Mouse (Mus musculus) liver, embryonic 12.5 days (tissue): ENCODE measurements around the gene Esrra. TPM values are rescaled to one million over a fixed set of nuclear protein-coding genes. Genes with fewer than 3 reads are reported as not detected.
A peak's percentile ranks its signal among the peaks of the same experiment; 100 is the strongest.

ENCODE experiments used
- ATAC-seq: fragments of 200-750 bp; cut with Nextera tagmentation; 2 replicates; pipeline ENCODE4 v1.8.0; 2017; ENCODE audit warnings: moderate number of reproducible peaks, mild to moderate bottlenecking, moderate library complexity
- H3K27ac ChIP-seq: fragments of 300-500 bp; sonication (generic); 2 replicates; pipeline ENCODE4 v1.5.1; 2016; ENCODE audit warnings: mild to moderate bottlenecking
- H3K27me3 ChIP-seq: fragments of 300-500 bp; sonication (generic); replicated peaks from 2 replicates; pipeline ENCODE4 v1.6.1; 2016; ENCODE audit warnings: mild to moderate bottlenecking, moderate library complexity
- H3K36me3 ChIP-seq: fragments of 300-500 bp; sonication (generic); 2 replicates; pipeline ENCODE4 v1.6.1; 2016; ENCODE audit warnings: mild to moderate bottlenecking, moderate library complexity
- H3K4me1 ChIP-seq: fragments of 300-500 bp; sonication (generic); 2 replicates; pipeline ENCODE4 v1.6.1; 2016
- H3K4me2 ChIP-seq: fragments of 300-500 bp; sonication (generic); 2 replicates; pipeline ENCODE4 v1.6.1; 2016; ENCODE audit warnings: mild to moderate bottlenecking, moderate library complexity
- H3K4me3 ChIP-seq: fragments of 300-500 bp; sonication (generic); 2 replicates; pipeline ENCODE4 v1.5.1; 2016; ENCODE audit warnings: mild to moderate bottlenecking, moderate library complexity
- H3K9ac ChIP-seq: fragments of 300-500 bp; sonication (generic); 2 replicates; pipeline ENCODE4 v1.6.1; 2016; ENCODE audit warnings: mild to moderate bottlenecking, moderate library complexity
- H3K9me3 ChIP-seq: fragments of 300-500 bp; sonication (generic); replicated peaks from 2 replicates; pipeline ENCODE4 v1.6.1; 2016; ENCODE audit warnings: mild to moderate bottlenecking, moderate library complexity
- WGBS: fragments of 180-500 bp; shearing (Covaris S2); methylation state at CpG from one replicate; pipeline ENCODE4 v1.1.7; 2016; ENCODE audit not compliant: insufficient replicate concordance; 5-methylcytosine and 5-hydroxymethylcytosine counted together
- polyA plus RNA-seq: library from polyadenylated mRNA; unstranded; fragments of >200 nt; fragmentation: Nextera tagmentation; extraction: Ambion mirVana; gene quantifications from 2 replicates; pipeline ENCODE4 v1.2.1, GENCODE M21; 2016

The Esrra gene
- polyA plus RNA-seq, 1 experiment from 2014 or later: 6.5 TPM

DNA sequence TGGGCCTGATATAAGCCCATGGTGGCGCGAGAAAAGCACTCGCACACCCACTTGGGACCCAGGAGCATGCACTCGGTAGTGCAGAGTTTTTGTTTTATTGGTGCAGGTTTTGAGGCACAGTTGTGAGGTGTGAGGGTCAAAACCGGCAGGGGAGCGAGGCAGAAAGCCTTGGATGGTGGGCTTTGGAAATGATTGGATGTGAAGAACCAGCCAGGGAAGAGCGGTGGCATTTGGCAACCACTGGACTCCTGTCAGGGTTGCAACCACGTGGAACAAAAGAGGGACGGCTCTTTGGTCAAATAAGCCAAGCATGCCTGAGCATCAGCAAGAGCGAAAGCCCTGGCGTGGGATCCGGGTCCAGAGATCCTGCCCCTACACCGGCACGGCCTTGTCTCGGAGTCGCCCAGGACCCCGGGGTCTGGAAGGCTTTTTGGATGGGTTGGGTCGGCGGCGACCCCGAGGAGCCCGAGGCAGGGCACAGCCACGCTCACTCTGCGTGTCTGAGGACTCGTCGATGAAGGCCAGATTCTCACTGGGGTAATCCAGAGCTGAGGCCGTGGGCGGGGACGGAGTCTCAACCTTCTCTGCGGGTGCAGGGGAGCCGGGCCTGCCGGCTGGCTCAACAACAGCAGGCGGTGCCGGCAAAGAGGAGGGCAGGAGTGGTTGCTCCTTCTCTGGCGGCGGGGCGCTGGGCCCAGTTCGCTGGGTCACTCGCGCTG lies 4.2 kb upstream of the Esrra start:
- H3K27me3 ChIP-seq: peaks cover 81% of the 10 kb centered on the region
- no peak for ATAC-seq
- H3K4me1 ChIP-seq: peaks cover 49% of the 10 kb centered on the region
- H3K36me3 ChIP-seq: no peaks in the 10 kb centered on the region
- WGBS: 20% methylated on average over 38 of the region's 40 CpGs
- H3K4me3 ChIP-seq: peak overlapping the region; percentile 22; the same call in 1 of the 2 replicates
- H3K9ac ChIP-seq: no peak overlapping the region
- no peak overlapping the region for H3K27ac ChIP-seq
- no peaks in the 10 kb centered on the region for H3K9me3 ChIP-seq
- peak overlapping the region; percentile 46; the same call in 1 of the 2 replicates for H3K4me2 ChIP-seq

DNA sequence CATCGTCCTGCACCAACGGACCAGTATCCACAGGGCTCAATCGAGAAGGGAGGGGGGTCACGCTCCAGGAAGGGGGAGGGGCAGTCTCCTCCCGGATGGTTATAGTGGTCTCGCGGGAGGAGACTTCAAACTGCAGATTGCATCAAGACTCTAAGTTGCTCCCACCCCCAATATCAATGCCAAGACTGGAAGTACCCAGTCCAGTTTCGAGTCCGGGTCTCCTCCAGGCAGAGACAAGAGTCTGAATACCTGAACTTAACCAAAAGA lies 3.6 kb upstream of the Esrra start, which contains the start of gene Catsperz:
Gene Catsperz, minus strand, starts transcription at position 74 of the 267 bp plus-strand sequence.
- no peak within 1 kb of the TSS for H3K27ac ChIP-seq
- H3K4me3 ChIP-seq: peak within 1 kb of the TSS; percentile 22
- H3K4me2 ChIP-seq: peak within 1 kb of the TSS; percentile 46
- 0 out of 2 replicates have a peak within 1 kb of the TSS, but pooled peaks have one; percentile 5 for H3K9ac ChIP-seq
- no peaks in the 10 kb centered on the region for H3K9me3 ChIP-seq
- H3K4me1 ChIP-seq: peaks cover 54% of the 10 kb centered on the region
- 6% methylated on average over 9 of the region's 9 CpGs for WGBS
- H3K27me3 ChIP-seq: peaks cover 75% of the 10 kb centered on the region
- no peak for ATAC-seq
- H3K36me3 ChIP-seq: no peaks in the 10 kb centered on the region

DNA sequence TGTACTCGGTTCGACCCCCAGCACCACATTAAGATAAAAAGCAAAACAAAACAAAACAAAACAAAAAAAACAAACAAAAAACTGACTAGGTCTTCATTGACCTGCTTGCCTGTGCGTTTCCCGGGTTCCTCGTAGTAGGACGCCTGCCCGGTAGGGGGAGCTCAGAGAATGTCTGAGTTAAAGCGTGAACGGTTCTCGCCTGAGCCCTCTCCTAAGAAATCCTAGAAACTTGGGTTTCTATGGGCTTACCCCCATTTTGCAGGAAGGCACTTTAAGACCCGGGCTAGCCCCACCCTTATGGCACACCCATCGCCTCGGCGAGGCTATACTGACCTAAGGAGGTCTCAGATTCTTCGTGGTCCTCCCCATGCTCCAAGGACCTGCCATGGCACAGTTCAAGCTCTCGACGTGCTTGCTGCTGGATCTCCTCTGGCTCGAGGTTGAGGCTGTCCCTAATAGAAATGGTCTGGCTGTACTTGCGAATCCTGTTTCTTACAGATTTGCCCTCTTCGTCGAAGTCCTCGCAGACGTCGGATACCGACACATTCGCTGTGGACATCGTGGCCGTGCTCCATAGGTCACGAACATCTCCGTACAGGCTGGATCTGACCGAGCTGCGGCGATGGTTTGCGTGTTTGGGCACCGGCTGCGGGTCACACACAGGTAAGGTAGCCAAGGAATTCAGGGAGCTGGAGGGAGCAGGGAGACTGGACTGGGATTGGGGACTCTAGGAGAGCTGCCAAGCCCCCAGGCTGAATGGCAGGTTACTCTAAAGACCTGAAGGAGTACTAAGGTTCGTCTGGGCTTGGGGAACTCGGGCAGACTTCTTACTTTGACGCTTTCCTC lies 3.1 kb upstream of the Esrra start:
- Histone ChIP-seq H3K9ac (0 out of 2 replicates have a peak overlapping the region, but pooled peaks have one; percentile 5), H3K36me3 (peaks cover 3% of the 10 kb centered on the region; the same call in 1 of the 2 replicates), H3K27ac (no peak overlapping the region), H3K9me3 (no peaks in the 10 kb centered on the region), H3K4me1 (peaks cover 60% of the 10 kb centered on the region), H3K4me3 (peak overlapping the region; percentile 22), H3K27me3 (peaks cover 70% of the 10 kb centered on the region), H3K4me2 (peak overlapping the region; percentile 46)
- 4% methylated on average over 39 of the region's 39 CpGs for WGBS
- no peak for ATAC-seq

DNA sequence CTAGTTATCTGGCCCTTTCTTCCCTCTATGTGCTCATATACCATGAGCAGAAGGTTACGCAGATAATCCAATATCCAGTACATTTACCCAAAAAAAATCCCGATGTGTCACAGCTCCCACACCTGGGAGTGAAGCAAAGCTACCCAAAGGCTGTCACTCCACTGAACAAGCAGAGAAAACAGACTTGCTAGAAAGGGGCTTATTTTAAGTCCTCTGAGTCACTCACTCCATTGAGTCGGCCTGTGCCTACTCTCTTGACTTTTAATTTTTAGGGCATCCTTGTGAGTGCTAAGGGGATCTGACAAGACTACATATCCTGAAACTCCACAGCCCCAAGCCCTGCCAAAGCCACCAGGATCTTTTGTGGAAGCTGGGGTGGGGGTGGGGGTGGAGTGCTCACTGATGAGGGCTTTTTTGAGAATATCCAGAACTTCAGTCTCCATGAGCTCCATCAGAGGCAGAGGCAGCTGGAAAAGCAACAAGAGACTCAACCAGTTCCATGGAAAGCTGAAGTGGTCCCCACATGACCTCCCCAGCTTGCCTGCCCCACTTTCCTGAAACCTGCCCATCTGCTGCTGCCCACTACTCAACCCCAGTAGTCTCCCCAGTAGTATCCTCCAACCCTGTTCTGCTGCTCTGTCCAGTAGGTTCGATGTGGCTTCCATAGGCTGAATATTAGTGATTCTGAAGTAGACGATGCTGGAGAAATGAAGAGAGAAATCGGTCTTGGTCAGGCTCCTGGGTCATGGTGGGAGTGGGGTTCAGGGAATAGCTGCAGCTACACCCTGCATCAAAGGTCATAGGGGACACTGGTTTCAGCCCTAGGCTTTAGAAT lies 1.5 kb upstream of the Esrra start:
- H3K36me3 ChIP-seq: peaks cover 12% of the 10 kb centered on the region
- peaks cover 71% of the 10 kb centered on the region for H3K4me1 ChIP-seq
- H3K4me3 ChIP-seq: no peak overlapping the region; the same call in 1 of the 2 replicates
- no peaks in the 10 kb centered on the region for H3K9me3 ChIP-seq
- H3K4me2 ChIP-seq: peak overlapping the region; percentile 100
- peak overlapping the region; percentile 66 for H3K9ac ChIP-seq
- no peak overlapping the region for H3K27ac ChIP-seq
- 55% methylated on average over 6 of the region's 6 CpGs for WGBS
- ATAC-seq: no peak
- H3K27me3 ChIP-seq: peaks cover 54% of the 10 kb centered on the region

DNA sequence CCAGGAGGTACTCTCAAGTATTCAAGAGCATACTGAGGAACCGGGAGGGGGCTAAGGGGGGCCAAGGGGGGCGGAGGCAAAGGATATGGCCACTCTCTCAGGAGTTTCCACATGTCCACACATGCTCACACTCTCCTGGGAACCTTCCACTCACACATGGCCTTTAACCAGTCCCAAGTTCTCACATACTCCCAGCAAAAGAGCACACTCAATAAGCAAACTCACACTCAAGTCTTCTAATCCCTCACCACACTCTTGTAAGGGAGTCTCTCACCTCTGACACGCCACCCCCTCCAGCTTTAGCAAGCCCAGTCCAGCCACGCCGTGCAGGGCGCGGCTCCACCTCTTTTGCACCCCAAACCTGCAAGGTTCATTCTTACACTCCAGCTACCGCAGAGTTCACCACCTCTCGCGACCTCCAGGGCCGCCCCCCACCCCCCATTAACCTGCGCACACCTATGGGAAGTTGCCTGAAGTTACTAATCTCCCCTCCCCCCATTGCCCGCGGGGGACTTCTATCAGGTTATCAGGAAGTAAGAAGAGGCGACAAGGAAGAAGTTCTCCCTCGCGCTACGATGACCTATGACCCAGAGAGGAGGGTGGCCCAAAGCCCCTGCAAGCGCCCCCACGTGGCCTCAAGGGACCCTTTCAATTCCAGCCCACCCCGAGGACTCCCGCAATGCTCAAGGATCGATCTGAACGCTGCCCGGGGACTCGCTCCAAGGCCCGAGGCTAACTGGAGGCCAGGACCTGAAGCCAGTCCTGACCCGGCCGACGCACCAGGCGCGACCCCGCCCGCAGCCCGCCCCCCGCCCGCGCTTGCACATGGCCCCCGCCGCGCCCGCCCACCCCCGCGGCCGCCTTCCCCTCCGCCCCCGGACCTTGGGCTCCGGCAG lies 624 bp downstream of the Esrra start:
- WGBS: under 1% methylated on average over 45 of the region's 48 CpGs
- peak overlapping the region; percentile 90 for H3K27ac ChIP-seq
- H3K9me3 ChIP-seq: no peaks in the 10 kb centered on the region
- peaks cover 33% of the 10 kb centered on the region for H3K27me3 ChIP-seq
- H3K9ac ChIP-seq: peak overlapping the region; percentile 94
- peak overlapping the region; percentile 92 for H3K4me3 ChIP-seq
- H3K4me1 ChIP-seq: peaks cover 69% of the 10 kb centered on the region
- peaks cover 13% of the 10 kb centered on the region for H3K36me3 ChIP-seq
- peak overlapping the region; percentile 100 for H3K4me2 ChIP-seq
- no peak for ATAC-seq

DNA sequence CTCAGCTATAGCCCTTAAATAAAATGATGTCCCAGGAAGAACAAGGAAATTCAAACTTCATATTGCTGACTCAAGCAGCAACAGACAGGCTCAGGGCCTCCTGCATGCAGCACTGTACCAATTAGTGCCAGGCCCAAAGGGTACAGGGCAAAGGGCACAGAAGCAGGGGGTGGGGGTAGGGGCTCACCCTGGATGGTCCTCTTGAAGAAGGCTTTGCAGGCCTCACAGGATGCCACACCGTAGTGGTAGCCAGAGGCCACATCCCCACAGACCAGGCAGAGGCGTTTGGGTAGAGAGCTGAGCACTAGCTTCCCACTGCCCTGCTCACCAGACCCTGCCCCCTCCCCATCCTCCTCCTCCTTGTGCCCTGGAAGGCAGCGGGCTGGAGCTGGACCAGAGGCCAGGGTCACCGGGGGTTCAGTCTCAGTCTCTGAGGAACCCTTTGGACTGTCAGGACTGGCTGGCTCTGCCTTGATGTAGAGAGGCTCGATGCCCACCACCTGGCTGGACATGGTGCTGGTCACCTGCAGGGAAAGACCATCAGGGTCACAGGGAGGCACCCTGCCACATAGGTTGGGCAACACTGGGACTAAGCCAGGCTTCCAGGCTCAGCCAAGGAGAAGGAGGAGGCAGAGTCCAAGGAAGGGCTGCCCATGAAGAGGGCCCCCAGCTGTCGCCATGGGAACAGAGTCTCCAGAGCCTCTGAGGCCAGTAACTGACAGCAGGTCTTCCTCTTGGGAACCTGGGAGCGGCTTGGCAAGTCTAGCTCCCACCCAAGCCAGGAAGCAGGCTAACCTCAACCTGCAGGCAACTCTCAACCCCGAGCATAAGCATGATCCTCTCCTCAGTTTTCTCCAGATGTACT lies 1.5 kb downstream of the Esrra start:
- 45% methylated on average over 8 of the region's 8 CpGs for WGBS
- no peak for ATAC-seq
- Histone ChIP-seq H3K27ac (peak overlapping the region; percentile 90), H3K27me3 (peaks cover 24% of the 10 kb centered on the region), H3K9ac (peak overlapping the region; percentile 94), H3K4me3 (peak overlapping the region; percentile 92), H3K4me2 (peak overlapping the region; percentile 100), H3K36me3 (peaks cover 13% of the 10 kb centered on the region), H3K4me1 (peaks cover 69% of the 10 kb centered on the region), H3K9me3 (no peaks in the 10 kb centered on the region)

DNA sequence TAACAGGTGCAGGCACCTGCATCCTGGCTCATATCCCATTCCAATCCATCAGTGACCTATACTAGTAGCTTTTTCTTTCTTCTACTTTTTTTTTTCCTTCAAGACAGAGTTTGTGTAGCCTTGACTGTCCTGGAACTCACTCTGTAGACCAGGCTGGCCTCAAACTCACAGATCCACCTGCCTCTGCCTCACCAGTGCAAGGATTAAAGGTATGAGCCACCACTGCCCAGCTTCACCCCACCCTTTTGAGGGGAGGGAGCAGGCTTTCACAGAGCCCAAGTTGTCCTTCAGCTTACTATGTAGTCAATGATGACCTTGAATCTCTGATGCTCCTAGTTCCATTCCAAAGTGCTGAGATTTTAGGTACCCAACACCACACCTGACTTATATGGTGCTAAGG lies 2.2 kb downstream of the Esrra start:
- H3K9ac ChIP-seq: no peak overlapping the region; the same call in 1 of the 2 replicates
- H3K9me3 ChIP-seq: no peaks in the 10 kb centered on the region
- peaks cover 65% of the 10 kb centered on the region for H3K4me1 ChIP-seq
- peaks cover 17% of the 10 kb centered on the region for H3K27me3 ChIP-seq
- ATAC-seq: no peak
- H3K4me2 ChIP-seq: 0 out of 2 replicates have a peak overlapping the region, but pooled peaks have one; percentile 100
- peaks cover 13% of the 10 kb centered on the region for H3K36me3 ChIP-seq
- no peak overlapping the region for H3K4me3 ChIP-seq
- peak overlapping the region; percentile 90; the same call in 1 of the 2 replicates for H3K27ac ChIP-seq

DNA sequence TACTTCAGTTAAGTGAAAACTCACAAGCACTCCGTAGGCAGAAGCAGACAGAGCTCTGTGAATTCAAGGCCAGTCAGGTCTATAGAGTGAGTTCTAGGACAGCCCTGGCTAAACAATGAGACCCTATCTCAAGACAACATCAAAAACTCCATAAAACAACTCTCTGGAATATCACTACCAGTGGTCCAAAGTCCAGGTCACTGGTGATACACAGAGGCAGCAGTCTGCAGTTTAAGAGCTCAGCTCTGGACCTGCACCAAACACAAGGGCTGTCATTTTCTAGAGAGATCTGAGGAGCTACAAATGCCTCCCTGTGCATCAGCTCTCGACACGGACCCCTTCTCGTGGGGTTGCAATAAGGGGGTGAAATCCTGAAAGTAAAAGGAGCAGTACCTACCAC lies 3.3 kb downstream of the Esrra start:
- Histone ChIP-seq H3K4me3 (no peak overlapping the region), H3K4me1 (peaks cover 69% of the 10 kb centered on the region), H3K9me3 (no peaks in the 10 kb centered on the region), H3K9ac (no peak overlapping the region), H3K36me3 (peaks cover 24% of the 10 kb centered on the region), H3K4me2 (no peak overlapping the region), H3K27me3 (peaks cover 6% of the 10 kb centered on the region), H3K27ac (peak overlapping the region; percentile 5; the same call in 1 of the 2 replicates)
- ATAC-seq: no peak
- WGBS: 83% methylated on average over 4 of the region's 4 CpGs

DNA sequence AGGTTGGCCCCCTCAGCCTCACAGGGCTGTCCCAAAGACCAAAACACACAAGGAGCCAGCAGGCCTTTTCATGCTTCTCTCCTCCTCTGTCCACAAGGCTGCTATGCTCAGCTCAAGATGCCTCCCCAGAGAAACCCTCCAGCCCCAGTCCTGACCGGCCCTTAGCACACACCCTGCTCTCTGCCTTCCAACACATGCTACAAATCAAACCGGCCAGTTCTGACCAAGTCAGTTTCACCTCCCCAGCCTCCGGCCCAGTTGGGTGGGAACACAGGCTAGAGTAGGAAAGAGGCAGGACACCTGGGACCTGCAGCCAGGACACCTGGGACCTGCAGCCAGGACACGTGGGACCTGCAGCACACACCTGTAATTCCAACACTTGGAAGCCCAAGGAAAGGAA lies 5.1 kb downstream of the Esrra start:
- H3K4me1 ChIP-seq: peaks cover 65% of the 10 kb centered on the region
- no peak overlapping the region for H3K4me2 ChIP-seq
- H3K9me3 ChIP-seq: no peaks in the 10 kb centered on the region
- WGBS: 75% methylated on average over 4 of the region's 4 CpGs
- H3K4me3 ChIP-seq: no peak overlapping the region
- H3K9ac ChIP-seq: no peak overlapping the region
- no peaks in the 10 kb centered on the region for H3K27me3 ChIP-seq
- H3K36me3 ChIP-seq: peaks cover 43% of the 10 kb centered on the region
- H3K27ac ChIP-seq: 0 out of 2 replicates have a peak overlapping the region, but pooled peaks have one; percentile 16
- ATAC-seq: no peak

DNA sequence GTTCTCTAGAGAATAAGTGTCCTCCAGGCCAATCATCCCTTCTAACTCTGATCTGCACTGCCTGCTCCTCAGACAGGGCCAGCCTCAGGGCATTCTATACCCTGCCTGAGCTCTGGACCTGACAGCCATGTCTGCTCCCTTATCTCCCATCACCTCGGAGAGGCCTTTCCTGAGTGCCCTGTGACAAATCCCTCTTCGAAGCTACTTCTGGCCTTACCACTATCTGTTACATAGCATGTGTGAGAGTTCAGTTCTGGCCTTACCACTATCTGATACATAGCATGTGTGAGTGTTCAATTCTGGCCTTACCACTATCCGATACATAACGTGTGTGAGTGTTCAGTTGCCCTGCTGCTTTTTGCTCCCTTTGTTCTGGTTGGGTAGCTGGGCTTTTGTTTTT lies 6.3 kb downstream of the Esrra start:
- Histone ChIP-seq H3K36me3 (peaks cover 49% of the 10 kb centered on the region), H3K9ac (no peak overlapping the region), H3K27ac (peak overlapping the region; percentile 55), H3K9me3 (no peaks in the 10 kb centered on the region), H3K4me2 (peak overlapping the region; percentile 11; the same call in 1 of the 2 replicates), H3K27me3 (no peaks in the 10 kb centered on the region), H3K4me3 (no peak overlapping the region), H3K4me1 (peaks cover 61% of the 10 kb centered on the region)
- ATAC-seq: peak; percentile 60
- 22% methylated on average over 4 of the region's 4 CpGs for WGBS
